Mouse (Mus musculus) MEL (cell line): ENCODE measurements around the gene Fuz. TPM values are rescaled to one million over a fixed set of nuclear protein-coding genes. Genes with fewer than 3 reads are reported as not detected.

ENCODE experiments used
- DNase-seq: peaks from one replicate; pipeline ENCODE4 v3.0.0; 2011; ENCODE audit warnings: low read depth, low spot score
- H3K27ac ChIP-seq: 2 replicates; pipeline ENCODE4 v1.5.1; 2012; ENCODE audit warnings: low read depth, mild to moderate bottlenecking, control low read depth, low read length, moderate library complexity; ENCODE audit not compliant: control insufficient read depth
- H3K27me3 ChIP-seq, 2 experiments: fragments of 150-350 bp in 1 of 2; sonication (generic) in 1 of 2; 2 replicates each; pipeline ENCODE4 v1.6.1; 2012; ENCODE audit warnings: low read length in 2 of 2, mild to moderate bottlenecking in 2 of 2, improper control_type of control experiment in 1 of 2, moderate library complexity in 1 of 2; ENCODE audit not compliant: insufficient read depth in 2 of 2, control insufficient read depth in 1 of 2
- H3K36me3 ChIP-seq, 2 experiments: 2 replicates each; pipeline ENCODE4 v1.6.1; 2012 to 2014; ENCODE audit warnings: low read length in 2 of 2, improper control_type of control experiment in 1 of 2, inconsistent platforms in 1 of 2, mild to moderate bottlenecking in 1 of 2; ENCODE audit not compliant: insufficient read depth in 2 of 2, control insufficient read depth in 1 of 2
- H3K4me1 ChIP-seq, 2 experiments: fragments of 150-350 bp in 1 of 2; sonication (generic) in 1 of 2; 2 replicates each; pipeline ENCODE4 v1.6.1; 2012; ENCODE audit warnings: low read length in 2 of 2, improper control_type of control experiment in 1 of 2, mild to moderate bottlenecking in 1 of 2; ENCODE audit not compliant: insufficient read depth in 2 of 2, control insufficient read depth in 1 of 2
- H3K4me3 ChIP-seq, 2 experiments: fragments of 150-350 bp in 1 of 2; sonication (generic) in 1 of 2; 2 replicates each; pipeline ENCODE4 v1.5.1; 2012; ENCODE audit warnings: low read depth in 2 of 2, low read length in 2 of 2, mild to moderate bottlenecking in 2 of 2, moderate library complexity in 2 of 2, control low read depth in 1 of 2, improper control_type of control experiment in 1 of 2; ENCODE audit not compliant: control insufficient read depth in 1 of 2, insufficient read depth in 1 of 2
- H3K79me2 ChIP-seq: 2 replicates; pipeline ENCODE4 v1.6.1; 2012; ENCODE audit warnings: mild to moderate bottlenecking, low read length, moderate library complexity; ENCODE audit not compliant: control insufficient read depth, poor library complexity, insufficient read depth
- H3K9ac ChIP-seq: 2 replicates; pipeline ENCODE4 v1.6.1; 2012; ENCODE audit warnings: low read depth, mild to moderate bottlenecking, control low read depth, low read length, moderate library complexity; ENCODE audit not compliant: control insufficient read depth, poor library complexity, severe bottlenecking
- H3K9me3 ChIP-seq: fragments of 150-350 bp; sonication (generic); replicated peaks from 2 replicates; pipeline ENCODE4 v1.6.1; 2012; ENCODE audit warnings: mild to moderate bottlenecking, low read length, improper control_type of control experiment, moderate library complexity; ENCODE audit not compliant: insufficient read depth
- BHLHE40 ChIP-seq: IDR thresholded peaks from 2 replicates; pipeline ENCODE4 v1.6.1; 2012; ENCODE audit warnings: low read depth, mild to moderate bottlenecking, inconsistent platforms, low read length, improper control_type of control experiment, borderline replicate concordance
- CHD1 ChIP-seq: IDR thresholded peaks from 2 replicates; pipeline ENCODE4 v1.6.1; 2012; ENCODE audit warnings: low read depth, mild to moderate bottlenecking, inconsistent platforms, low read length, improper control_type of control experiment
- CHD2 ChIP-seq: IDR thresholded peaks from 2 replicates; pipeline ENCODE4 v1.6.1; 2011; ENCODE audit warnings: low read length, improper control_type of control experiment
- CTCF ChIP-seq, 3 experiments: IDR thresholded peaks in 2 of 3; conservative IDR thresholded peaks in 1 of 3; 2 replicates each; pipeline ENCODE4 v1.5.1; 2011 to 2012; ENCODE audit warnings: low read length in 3 of 3, low read depth in 2 of 3, mild to moderate bottlenecking in 2 of 3, improper control_type of control experiment in 1 of 3, inconsistent platforms in 1 of 3, mixed read lengths in 1 of 3, moderate library complexity in 1 of 3; ENCODE audit not compliant: control insufficient read depth in 1 of 3, insufficient read depth in 1 of 3, poor library complexity in 1 of 3, severe bottlenecking in 1 of 3
- E2F4 ChIP-seq: IDR thresholded peaks from 2 replicates; pipeline ENCODE4 v1.6.1; 2011; ENCODE audit warnings: low read depth, low read length, improper control_type of control experiment, borderline replicate concordance
- ELF1 ChIP-seq: IDR thresholded peaks from 2 replicates; pipeline ENCODE4 v1.6.1; 2014; ENCODE audit warnings: low read depth, mild to moderate bottlenecking, inconsistent platforms, low read length, improper control_type of control experiment, moderate library complexity
- EP300 ChIP-seq, 2 experiments: IDR thresholded peaks; 2 replicates each; pipeline ENCODE4 v1.6.1; 2011; ENCODE audit warnings: improper control_type of control experiment in 2 of 2, low read length in 2 of 2, low read depth in 1 of 2, mild to moderate bottlenecking in 1 of 2
- ETS1 ChIP-seq: IDR thresholded peaks from 2 replicates; pipeline ENCODE4 v1.6.1; 2012; ENCODE audit warnings: low read depth, mild to moderate bottlenecking, inconsistent platforms, low read length, improper control_type of control experiment, moderate library complexity
- GABPA ChIP-seq: IDR thresholded peaks from 2 replicates; pipeline ENCODE4 v1.6.1; 2012; ENCODE audit warnings: low read depth, mild to moderate bottlenecking, inconsistent platforms, low read length, improper control_type of control experiment, moderate library complexity
- GATA1 ChIP-seq: IDR thresholded peaks from 2 replicates; pipeline ENCODE4 v1.6.1; 2011; ENCODE audit warnings: low read depth, low read length, improper control_type of control experiment
- HCFC1 ChIP-seq: IDR thresholded peaks from 2 replicates; pipeline ENCODE4 v1.6.1; 2012; ENCODE audit warnings: low read depth, mild to moderate bottlenecking, inconsistent platforms, low read length, improper control_type of control experiment, moderate library complexity
- JUND ChIP-seq: IDR thresholded peaks from 2 replicates; pipeline ENCODE4 v1.6.1; 2011; ENCODE audit warnings: low read depth, mild to moderate bottlenecking, improper control_type of control experiment, low read length
- KAT2A ChIP-seq: conservative IDR thresholded peaks from 2 replicates; pipeline ENCODE4 v1.6.1; 2012; ENCODE audit warnings: low read depth, low read length, improper control_type of control experiment, inconsistent platforms
- MAFK ChIP-seq: IDR thresholded peaks from 2 replicates; pipeline ENCODE4 v1.6.1; 2011; ENCODE audit warnings: low read depth, mild to moderate bottlenecking, low read length, improper control_type of control experiment, borderline replicate concordance
- MAX ChIP-seq: IDR thresholded peaks from 2 replicates; pipeline ENCODE4 v1.6.1; 2011; ENCODE audit warnings: low read length, improper control_type of control experiment
- MAZ ChIP-seq: IDR thresholded peaks from 2 replicates; pipeline ENCODE4 v1.6.1; 2012; ENCODE audit warnings: low read depth, mild to moderate bottlenecking, inconsistent platforms, low read length, improper control_type of control experiment
- MXI1 ChIP-seq: IDR thresholded peaks from 2 replicates; pipeline ENCODE4 v1.6.1; 2011; ENCODE audit warnings: mild to moderate bottlenecking, low read depth, low read length, improper control_type of control experiment
- MYB ChIP-seq: IDR thresholded peaks from 2 replicates; pipeline ENCODE4 v1.6.1; 2011; ENCODE audit warnings: mild to moderate bottlenecking, low read depth, low read length, improper control_type of control experiment
- MYC ChIP-seq: IDR thresholded peaks from 2 replicates; pipeline ENCODE4 v1.6.1; 2011; ENCODE audit warnings: low read depth, mild to moderate bottlenecking, low read length, improper control_type of control experiment, moderate library complexity
- NRF1 ChIP-seq: IDR thresholded peaks from 2 replicates; pipeline ENCODE4 v1.6.1; 2014; ENCODE audit warnings: low read depth, mild to moderate bottlenecking, inconsistent platforms, low read length, improper control_type of control experiment, moderate library complexity; ENCODE audit not compliant: poor library complexity, insufficient read depth, severe bottlenecking
- POLR2A ChIP-seq, 2 experiments: IDR thresholded peaks; 2 replicates each; pipeline ENCODE4 v1.6.1; 2011 to 2012; ENCODE audit warnings: low read length in 2 of 2, mild to moderate bottlenecking in 2 of 2, control low read depth in 1 of 2, improper control_type of control experiment in 1 of 2, low read depth in 1 of 2, moderate library complexity in 1 of 2; ENCODE audit not compliant: control insufficient read depth in 1 of 2, insufficient read depth in 1 of 2, poor library complexity in 1 of 2
- POLR2AphosphoS2 ChIP-seq: IDR thresholded peaks from 2 replicates; pipeline ENCODE4 v1.6.1; 2011; ENCODE audit warnings: low read length, improper control_type of control experiment
- POLR2AphosphoS5 ChIP-seq: IDR thresholded peaks from 2 replicates; pipeline ENCODE4 v1.6.1; 2012; ENCODE audit warnings: low read depth, borderline replicate concordance, mild to moderate bottlenecking, inconsistent platforms, low read length, moderate library complexity, mixed read lengths
- RAD21 ChIP-seq: IDR thresholded peaks from 2 replicates; pipeline ENCODE4 v1.6.1; 2011; ENCODE audit warnings: mild to moderate bottlenecking, low read depth, low read length, improper control_type of control experiment
- RCOR1 ChIP-seq: IDR thresholded peaks from 2 replicates; pipeline ENCODE4 v1.6.1; 2012; ENCODE audit warnings: low read depth, mild to moderate bottlenecking, inconsistent platforms, low read length, improper control_type of control experiment
- SIN3A ChIP-seq: IDR thresholded peaks from 2 replicates; pipeline ENCODE4 v1.6.1; 2012; ENCODE audit warnings: low read length, improper control_type of control experiment, inconsistent platforms
- SMC3 ChIP-seq: IDR thresholded peaks from 2 replicates; pipeline ENCODE4 v1.6.1; 2011; ENCODE audit warnings: low read depth, low read length, improper control_type of control experiment
- TAL1 ChIP-seq: IDR thresholded peaks from 2 replicates; pipeline ENCODE4 v1.6.1; 2012; ENCODE audit warnings: mild to moderate bottlenecking, inconsistent platforms, low read length, moderate library complexity, mixed read lengths
- TBP ChIP-seq: IDR thresholded peaks from 2 replicates; pipeline ENCODE4 v1.8.0; 2011; ENCODE audit warnings: low read depth, low read length, improper control_type of control experiment
- TCF12 ChIP-seq: IDR thresholded peaks from 2 replicates; pipeline ENCODE4 v1.6.1; 2014; ENCODE audit warnings: low read depth, mild to moderate bottlenecking, inconsistent platforms, low read length, improper control_type of control experiment, moderate library complexity
- USF1 ChIP-seq: IDR thresholded peaks from 2 replicates; pipeline ENCODE4 v1.6.1; 2014; ENCODE audit warnings: low read depth, mild to moderate bottlenecking, inconsistent platforms, low read length, improper control_type of control experiment, moderate library complexity
- USF2 ChIP-seq, 2 experiments: IDR thresholded peaks; 2 replicates each; pipeline ENCODE4 v1.6.1; 2011 to 2012; ENCODE audit warnings: improper control_type of control experiment in 2 of 2, low read length in 2 of 2, borderline replicate concordance in 1 of 2, inconsistent platforms in 1 of 2, low read depth in 1 of 2, mild to moderate bottlenecking in 1 of 2; ENCODE audit not compliant: insufficient read depth in 1 of 2
- ZC3H11A ChIP-seq: IDR thresholded peaks from 2 replicates; pipeline ENCODE4 v1.6.1; 2012; ENCODE audit warnings: low read depth, mild to moderate bottlenecking, inconsistent platforms, low read length, improper control_type of control experiment
- ZKSCAN1 ChIP-seq: IDR thresholded peaks from 2 replicates; pipeline ENCODE4 v1.6.1; 2012; ENCODE audit warnings: low read depth, mild to moderate bottlenecking, inconsistent platforms, low read length, improper control_type of control experiment, moderate library complexity
- ZMIZ1 ChIP-seq: IDR thresholded peaks from 2 replicates; pipeline ENCODE4 v1.6.1; 2012; ENCODE audit warnings: low read depth, mild to moderate bottlenecking, inconsistent platforms, low read length, improper control_type of control experiment, moderate library complexity
- ZNF384 ChIP-seq: IDR thresholded peaks from 2 replicates; pipeline ENCODE4 v1.6.1; 2012; ENCODE audit warnings: low read depth, mild to moderate bottlenecking, inconsistent platforms, low read length, improper control_type of control experiment
- polyA plus RNA-seq, 2 experiments: library from polyadenylated mRNA; stranded (reverse) in 1 of 2; unstranded in 1 of 2; fragments of >175 nt in 1 of 2; fragments of >200 nt in 1 of 2; gene quantifications; 2 replicates each; pipeline versions ENCODE4 v1.2.1 to v1.2.4; 2012; ENCODE audit warnings: low replicate concordance in 2 of 2, low read depth in 1 of 2; ENCODE audit not compliant: insufficient read length in 2 of 2, insufficient read depth in 1 of 2, missing spikeins in 1 of 2
- total RNA-seq: library from RNA; depleted of rRNA; stranded (reverse); fragments of 300-350 nt; gene quantifications from 2 replicates; pipeline ENCODE4 v1.2.3, GENCODE M21; 2012

The Fuz gene
- total and polyA plus RNA-seq, 3 experiments: 9.4 to 18.1 TPM; not detected in 1

DNA sequence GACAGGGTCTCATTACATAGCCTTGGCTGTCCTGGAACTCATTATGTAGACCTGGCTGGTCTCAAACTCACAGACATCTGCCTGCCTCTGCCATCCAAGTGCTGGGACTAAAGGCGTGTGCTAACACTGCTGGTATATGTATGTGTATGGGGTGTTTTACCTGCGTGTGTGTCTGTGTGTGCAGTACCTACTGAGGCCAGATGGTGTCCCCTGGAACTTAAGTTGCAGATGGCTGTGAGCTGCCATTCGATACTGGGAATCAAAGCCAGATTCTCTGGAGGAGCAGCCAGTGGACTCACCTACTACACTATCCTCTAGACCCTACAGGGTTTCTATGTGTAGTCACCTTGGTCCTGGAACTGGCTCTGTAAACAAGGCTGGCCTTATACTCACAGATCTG, 29.6 kb downstream of the Fuz start:
- Histone ChIP-seq H3K36me3 (peaks cover 11 to 18% of the 10 kb centered on the region in 2 experiments), H3K4me1 (peaks cover 6 to 19% of the 10 kb centered on the region in 2 experiments), H3K9ac (no peak overlapping the region)

DNA sequence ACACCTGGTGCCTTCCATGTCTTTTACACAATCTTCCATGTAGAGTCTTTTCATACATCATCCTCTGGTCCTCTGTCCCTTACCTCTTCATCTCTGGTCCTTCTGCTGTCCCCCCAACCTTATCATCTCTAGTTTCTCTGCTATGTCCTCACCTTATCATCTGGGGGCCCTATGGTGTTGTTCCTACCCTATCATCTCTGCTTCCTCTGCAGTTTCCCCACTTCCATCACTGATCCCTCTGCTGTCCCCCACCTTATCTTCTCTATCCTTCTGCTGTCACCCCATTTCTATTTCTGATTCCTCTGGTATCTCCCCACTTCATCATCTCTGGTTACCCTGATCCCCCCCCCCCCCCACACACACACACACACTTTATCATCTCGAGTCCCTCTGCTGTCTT, 32.7 kb downstream of the Fuz start:
- H3K9me3 ChIP-seq: no peaks in the 10 kb centered on the region
- peak overlapping the region; percentile 96 for H3K9ac ChIP-seq
- peak overlapping the region; percentile 63 for H3K27ac ChIP-seq
- H3K36me3 ChIP-seq: peaks cover 5 to 16% of the 10 kb centered on the region in 2 experiments
- DNase-seq: peak; percentile 63
- H3K4me1 ChIP-seq: peaks cover 7 to 12% of the 10 kb centered on the region in 2 experiments
- 0 out of 4 replicates have a peak, but pooled peaks cover 0 to 2% of the 10 kb centered on the region in 2 experiments for H3K27me3 ChIP-seq
- peak overlapping the region; percentile 73 to 92 for H3K4me3 ChIP-seq
- H3K79me2 ChIP-seq: peaks cover 15% of the 10 kb centered on the region
- TF ChIP-seq MAFK (no peak), TCF12 (peak; percentile 78), MAZ (no peak; the same call in 1 of the 2 replicates), JUND (no peak), RCOR1 (peak; percentile 68; the same call in 1 of the 2 replicates), MYB (no peak), RAD21 (no peak), E2F4 (no peak), EP300 (IDR thresholded peaks at IDR 0.05; ENCODE audit: low read depth in 1 of 2, low read length in 2 of 2) (peak; percentile 82 to 87), SMC3 (no peak), NRF1 (no peak), MAX (peak; percentile 31; the same call in 1 of the 2 replicates), KAT2A (no peak), ZC3H11A (no peak), POLR2AphosphoS5 (no peak), HCFC1 (no peak), POLR2A (IDR thresholded peaks at IDR 0.05; ENCODE audit: control insufficient read depth in 1 of 2, insufficient read depth in 1 of 2, low read depth in 1 of 2, low read length in 2 of 2, poor library complexity in 1 of 2) (no peak), TAL1 (peak; percentile 49), CHD1 (no peak), USF1 (no peak), POLR2AphosphoS2 (no peak), ZKSCAN1 (no peak), ETS1 (peak; percentile 74), ZMIZ1 (no peak)

More for the DNA sequence above, 29.6 kb downstream of the Fuz start:
- H3K27ac ChIP-seq: no peak overlapping the region
- peak; percentile 72 for DNase-seq
- no peak for TF ChIP-seq POLR2AphosphoS2
- TF ChIP-seq GABPA: no peak
- TF ChIP-seq ZMIZ1: no peak
- no peak for TF ChIP-seq GATA1
- no peak for TF ChIP-seq ETS1
- no peak for TF ChIP-seq TAL1
- no peak for TF ChIP-seq BHLHE40
- no peak for TF ChIP-seq MYC
- no peak for TF ChIP-seq MAZ
- no peak for TF ChIP-seq ELF1
- TF ChIP-seq E2F4: no peak
- peak; percentile 51 to 59 (median 54) for TF ChIP-seq CTCF (IDR thresholded peaks at IDR 0.05 in 2 of 3, conservative IDR thresholded peaks at IDR 0.05 in 1 of 3; ENCODE audit: control insufficient read depth in 1 of 3, insufficient read depth in 1 of 3, low read depth in 2 of 3, low read length in 3 of 3, poor library complexity in 1 of 3, severe bottlenecking in 1 of 3)
- TF ChIP-seq RAD21: peak; percentile 31
- no peak for TF ChIP-seq POLR2AphosphoS5
- no peak for TF ChIP-seq TBP
- TF ChIP-seq SIN3A: no peak
- no peak for TF ChIP-seq CHD1
- no peak for TF ChIP-seq ZC3H11A
- TF ChIP-seq MXI1: no peak
- no peak for TF ChIP-seq CHD2
- TF ChIP-seq ZNF384: no peak
- TF ChIP-seq USF1: no peak
- no peak for TF ChIP-seq USF2 (IDR thresholded peaks at IDR 0.05; ENCODE audit: borderline replicate concordance in 1 of 2, insufficient read depth in 1 of 2, low read depth in 1 of 2, low read length in 2 of 2)
- TF ChIP-seq SMC3: peak; percentile 42
- H3K4me3 ChIP-seq: no peak overlapping the region
- no peaks in the 10 kb centered on the region for H3K9me3 ChIP-seq
- H3K27me3 ChIP-seq: no peaks in the 10 kb centered on the region
- peaks cover 15% of the 10 kb centered on the region for H3K79me2 ChIP-seq
